Mouse (Mus musculus): ENCODE results near the gene Dcaf4. TPM values are rescaled to one million over a fixed set of nuclear protein-coding genes. Genes with fewer than 3 reads are reported as not detected.

The Dcaf4 gene
- polyA plus RNA-seq, 1 experiment from 2014 or later: 24.0 TPM

DNA sequence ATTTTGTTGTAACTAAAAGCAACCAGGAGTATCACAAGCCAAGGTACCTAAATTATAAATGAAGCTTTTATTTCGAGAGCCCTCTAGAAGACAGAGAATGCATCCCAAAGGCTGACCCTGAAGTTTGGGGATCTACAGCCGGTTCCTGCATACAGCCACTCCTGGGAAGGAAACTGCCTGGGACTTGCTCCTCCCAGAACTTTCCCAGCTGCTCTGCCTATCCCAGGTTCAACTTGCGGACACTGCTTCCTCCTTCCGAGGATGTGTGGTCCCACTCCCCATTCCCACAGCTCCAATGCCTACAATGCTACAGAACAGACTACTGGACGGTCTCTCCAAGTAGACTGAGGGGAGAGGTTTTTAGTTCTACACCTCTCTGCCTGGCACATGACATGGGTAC is 52.5 kb downstream of the Dcaf4 start:
- WGBS: 83% methylated on average over 5 of the region's 5 CpGs
- ATAC-seq (ENCODE audit: insufficient read depth, low FRiP score, low TSS enrichment): no peak

DNA sequence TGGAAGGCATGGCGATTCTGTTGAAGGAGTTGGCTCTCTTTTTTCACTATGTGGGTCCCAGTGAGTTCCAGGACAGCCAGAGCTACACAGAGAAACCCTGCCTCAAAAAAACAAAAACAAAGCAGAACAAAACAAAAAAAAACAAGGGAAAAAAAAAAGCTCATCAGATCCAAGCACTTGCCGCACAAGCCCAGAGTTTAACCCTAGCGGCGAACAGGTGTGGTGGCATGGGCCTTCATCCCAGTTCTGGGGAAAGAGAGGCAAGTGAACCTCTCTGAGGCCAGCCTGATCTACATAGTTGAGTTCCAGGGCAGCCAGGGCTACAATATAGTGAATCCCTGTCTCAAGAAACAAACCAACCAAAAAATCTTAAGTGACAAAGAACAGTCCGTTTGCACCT is 57.2 kb downstream of the Dcaf4 start:
- H3K36me3 ChIP-seq (ENCODE audit: control insufficient read depth, insufficient read depth, low read length): peaks cover 4% of the 10 kb centered on the region; the same call in 1 of the 2 replicates
- no peak overlapping the region for H3K27ac ChIP-seq (ENCODE audit: low read depth, low read length)
- no peaks in the 10 kb centered on the region for H3K9me3 ChIP-seq (ENCODE audit: control insufficient read depth, low read length)
- H3K4me1 ChIP-seq (ENCODE audit: control insufficient read depth, insufficient read depth, low read length): peaks cover 2% of the 10 kb centered on the region; the same call in 1 of the 2 replicates
- H3K4me3 ChIP-seq (ENCODE audit: low read depth, low read length): no peak overlapping the region
- H3K4me2 ChIP-seq (ENCODE audit: low read depth): no peak overlapping the region
- H3K9ac ChIP-seq (ENCODE audit: low read length): no peak overlapping the region
- H3K27me3 ChIP-seq (ENCODE audit: control insufficient read depth, insufficient read depth, low read length): no peaks in the 10 kb centered on the region
- ATAC-seq (ENCODE audit: insufficient read depth, low FRiP score, low TSS enrichment): no peak
- DNase-seq (ENCODE audit: low spot score): no peak
- WGBS: 97% methylated on average over 5 of the region's 5 CpGs

More for the DNA sequence above, 52.5 kb downstream of the Dcaf4 start:
- Histone ChIP-seq H3K9ac (ENCODE audit: low read length) (no peak overlapping the region), H3K27ac (ENCODE audit: low read depth, low read length) (no peak overlapping the region), H3K36me3 (ENCODE audit: control insufficient read depth, insufficient read depth, low read length) (peaks cover 7% of the 10 kb centered on the region), H3K9me3 (ENCODE audit: control insufficient read depth, low read length) (no peaks in the 10 kb centered on the region), H3K27me3 (ENCODE audit: control insufficient read depth, insufficient read depth, low read length) (no peaks in the 10 kb centered on the region), H3K4me3 (ENCODE audit: low read depth, low read length) (no peak overlapping the region), H3K4me1 (ENCODE audit: control insufficient read depth, insufficient read depth, low read length) (no peaks in the 10 kb centered on the region), H3K4me2 (ENCODE audit: low read depth) (no peak overlapping the region)
- no peak for DNase-seq (ENCODE audit: low spot score)

DNA sequence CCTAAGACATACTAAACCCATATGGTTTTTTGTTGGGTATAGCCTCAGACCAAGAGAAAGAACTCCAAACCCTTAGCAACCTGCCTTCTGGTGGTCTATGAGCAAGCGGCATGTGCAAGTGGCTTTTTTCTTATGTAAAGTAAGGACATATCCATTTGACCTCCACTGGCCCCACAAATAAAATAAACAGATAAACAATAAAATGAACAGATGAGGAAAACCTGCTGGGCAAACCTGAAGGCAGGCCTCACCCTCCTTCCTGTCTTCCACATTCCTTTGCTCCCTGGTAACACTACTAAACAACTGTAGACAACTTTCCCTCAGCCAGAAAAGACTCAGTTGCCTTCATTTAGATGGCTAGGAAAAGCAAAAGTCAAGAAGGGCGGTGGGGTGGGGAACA is 58.1 kb downstream of the Dcaf4 start:
- no peaks in the 10 kb centered on the region for H3K9me3 ChIP-seq (ENCODE audit: control insufficient read depth, low read length)
- no peak overlapping the region for H3K9ac ChIP-seq (ENCODE audit: low read length)
- H3K4me3 ChIP-seq (ENCODE audit: low read depth, low read length): no peak overlapping the region
- H3K27me3 ChIP-seq (ENCODE audit: control insufficient read depth, insufficient read depth, low read length): no peaks in the 10 kb centered on the region
- no peak overlapping the region for H3K27ac ChIP-seq (ENCODE audit: low read depth, low read length)
- peaks cover 2% of the 10 kb centered on the region; the same call in 1 of the 2 replicates for H3K36me3 ChIP-seq (ENCODE audit: control insufficient read depth, insufficient read depth, low read length)
- DNase-seq (ENCODE audit: low spot score): no peak
- H3K4me2 ChIP-seq (ENCODE audit: low read depth): no peak overlapping the region
- 83% methylated on average over 2 of the region's 2 CpGs for WGBS
- ATAC-seq (ENCODE audit: insufficient read depth, low FRiP score, low TSS enrichment): no peak
- peaks cover 2% of the 10 kb centered on the region; the same call in 1 of the 2 replicates for H3K4me1 ChIP-seq (ENCODE audit: control insufficient read depth, insufficient read depth, low read length)

DNA sequence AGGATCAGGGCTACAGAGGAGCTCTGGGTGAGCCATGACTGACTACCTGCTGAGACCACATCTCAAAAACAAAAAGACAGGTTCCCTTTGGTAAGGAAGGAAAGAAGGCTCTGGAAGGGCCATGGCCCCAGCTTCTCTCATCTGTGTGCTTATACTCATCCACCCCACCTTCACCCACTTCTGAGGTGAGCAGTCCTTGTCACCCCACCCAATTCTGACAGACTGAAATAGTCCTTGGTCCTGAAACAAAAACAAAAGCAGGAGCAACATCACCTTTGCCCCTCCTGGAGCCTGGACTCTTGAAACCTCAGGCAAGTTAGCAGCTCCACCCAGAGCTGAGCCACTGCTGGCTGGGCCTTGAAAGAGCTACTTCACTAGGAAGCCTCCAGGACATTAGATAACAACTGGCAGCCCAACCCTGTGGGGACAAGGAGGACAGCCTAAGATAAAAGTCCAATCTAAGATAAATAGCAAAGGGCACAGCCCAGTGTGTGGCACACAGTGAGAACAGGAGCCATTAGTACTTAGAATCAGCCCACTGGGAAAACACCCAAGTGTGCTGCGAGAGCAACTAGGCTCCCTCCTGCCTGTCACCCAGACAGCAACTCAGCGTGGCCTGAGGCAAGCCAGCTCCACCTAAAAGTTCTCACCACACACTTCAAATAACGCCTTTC is 58.8 kb downstream of the Dcaf4 start:
- WGBS: 43% methylated on average over 3 of the region's 3 CpGs

DNA sequence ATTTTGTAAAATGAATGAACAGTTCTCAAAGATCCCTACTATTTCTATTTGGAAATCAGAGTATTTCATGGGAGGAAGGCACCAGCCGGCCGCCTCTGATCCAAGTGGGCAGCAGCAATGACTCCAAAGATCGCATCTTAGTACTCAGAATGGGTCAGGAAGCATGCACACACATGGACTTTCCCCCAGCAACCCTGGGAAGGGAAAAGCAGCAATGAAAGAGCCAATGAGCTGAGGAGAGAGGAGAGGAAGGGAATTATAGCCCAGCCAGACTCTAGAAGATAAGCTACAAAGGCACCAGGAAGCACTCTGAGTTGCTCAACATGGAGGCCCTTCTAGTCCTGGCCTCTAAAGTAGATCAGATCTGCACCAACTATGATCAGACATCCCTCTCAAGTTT is 60.0 kb downstream of the Dcaf4 start:
- ATAC-seq (ENCODE audit: insufficient read depth, low FRiP score, low TSS enrichment): no peak
- 94% methylated on average over 3 of the region's 3 CpGs for WGBS

More for the DNA sequence above, 58.8 kb downstream of the Dcaf4 start:
- H3K4me3 ChIP-seq (ENCODE audit: low read depth, low read length): no peak overlapping the region
- no peaks in the 10 kb centered on the region for H3K27me3 ChIP-seq (ENCODE audit: control insufficient read depth, insufficient read depth, low read length)
- H3K9ac ChIP-seq (ENCODE audit: low read length): no peak overlapping the region
- peaks cover 2% of the 10 kb centered on the region; the same call in 1 of the 2 replicates for H3K4me1 ChIP-seq (ENCODE audit: control insufficient read depth, insufficient read depth, low read length)
- H3K27ac ChIP-seq (ENCODE audit: low read depth, low read length): no peak overlapping the region
- peaks cover 2% of the 10 kb centered on the region; the same call in 1 of the 2 replicates for H3K36me3 ChIP-seq (ENCODE audit: control insufficient read depth, insufficient read depth, low read length)
- DNase-seq (ENCODE audit: low spot score) (no peak), ATAC-seq (ENCODE audit: insufficient read depth, low FRiP score, low TSS enrichment) (no peak)
- no peaks in the 10 kb centered on the region for H3K9me3 ChIP-seq (ENCODE audit: control insufficient read depth, low read length)
- H3K4me2 ChIP-seq (ENCODE audit: low read depth): no peak overlapping the region

DNA sequence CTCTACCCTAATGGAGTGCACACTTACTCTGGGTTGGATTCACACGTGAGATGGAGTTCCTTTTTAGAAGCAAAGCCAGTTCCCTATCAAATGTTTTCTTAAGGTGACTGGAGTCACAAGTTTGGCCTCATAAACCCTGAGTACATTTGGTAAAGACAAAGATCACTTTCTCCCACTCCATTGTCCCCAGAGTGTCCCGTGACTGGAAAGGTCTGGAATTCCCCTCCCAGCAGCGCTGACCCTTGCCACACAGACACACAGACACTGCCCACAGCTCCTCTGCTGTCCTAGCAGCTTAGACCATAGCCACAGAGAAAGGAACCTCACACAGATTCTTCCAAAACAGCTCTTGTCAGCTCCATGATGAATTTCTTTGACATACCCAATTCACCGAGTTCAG is 61.8 kb downstream of the Dcaf4 start:
- H3K9ac ChIP-seq (ENCODE audit: low read length): no peak overlapping the region
- ATAC-seq (ENCODE audit: insufficient read depth, low FRiP score, low TSS enrichment) (no peak), DNase-seq (ENCODE audit: low spot score) (no peak)
- H3K4me3 ChIP-seq (ENCODE audit: low read depth, low read length): no peak overlapping the region
- no peaks in the 10 kb centered on the region for H3K9me3 ChIP-seq (ENCODE audit: control insufficient read depth, low read length)
- H3K27ac ChIP-seq (ENCODE audit: low read depth, low read length): no peak overlapping the region
- no peak overlapping the region for H3K4me2 ChIP-seq (ENCODE audit: low read depth)
- no peaks in the 10 kb centered on the region for H3K27me3 ChIP-seq (ENCODE audit: control insufficient read depth, insufficient read depth, low read length)
- H3K4me1 ChIP-seq (ENCODE audit: control insufficient read depth, insufficient read depth, low read length): peaks cover 2% of the 10 kb centered on the region; the same call in 1 of the 2 replicates
- WGBS: 66% methylated on average over 4 of the region's 4 CpGs
- no peaks in the 10 kb centered on the region for H3K36me3 ChIP-seq (ENCODE audit: control insufficient read depth, insufficient read depth, low read length)

More for the DNA sequence above, 60.0 kb downstream of the Dcaf4 start:
- no peak overlapping the region for H3K4me2 ChIP-seq (ENCODE audit: low read depth)
- peaks cover 2% of the 10 kb centered on the region; the same call in 1 of the 2 replicates for H3K4me1 ChIP-seq (ENCODE audit: control insufficient read depth, insufficient read depth, low read length)
- peaks cover 2% of the 10 kb centered on the region; the same call in 1 of the 2 replicates for H3K36me3 ChIP-seq (ENCODE audit: control insufficient read depth, insufficient read depth, low read length)
- H3K9ac ChIP-seq (ENCODE audit: low read length): no peak overlapping the region
- no peaks in the 10 kb centered on the region for H3K9me3 ChIP-seq (ENCODE audit: control insufficient read depth, low read length)
- no peak overlapping the region for H3K4me3 ChIP-seq (ENCODE audit: low read depth, low read length)
- H3K27ac ChIP-seq (ENCODE audit: low read depth, low read length): no peak overlapping the region
- H3K27me3 ChIP-seq (ENCODE audit: control insufficient read depth, insufficient read depth, low read length): no peaks in the 10 kb centered on the region
- no peak for DNase-seq (ENCODE audit: low spot score)

DNA sequence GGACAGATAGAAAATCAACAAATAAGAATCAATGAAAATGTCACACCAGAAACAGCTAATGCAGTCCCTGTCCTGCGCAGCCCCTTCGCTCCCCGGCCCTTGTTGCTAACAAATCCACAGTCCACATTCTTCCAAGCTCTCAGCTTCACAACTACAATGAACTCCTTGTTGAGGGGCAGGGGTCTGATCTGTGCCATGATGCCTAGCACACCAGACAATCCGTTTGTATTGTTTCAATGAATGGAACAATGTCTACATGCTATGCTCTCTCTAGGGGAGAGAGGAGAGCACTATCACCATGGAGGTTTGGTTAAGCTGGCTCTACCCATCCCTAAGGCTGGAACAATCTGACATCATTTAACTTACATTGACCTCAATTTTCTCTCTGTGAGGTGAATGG is 62.5 kb downstream of the Dcaf4 start:
- peaks cover 2% of the 10 kb centered on the region; the same call in 1 of the 2 replicates for H3K4me1 ChIP-seq (ENCODE audit: control insufficient read depth, insufficient read depth, low read length)
- no peak for ATAC-seq (ENCODE audit: insufficient read depth, low FRiP score, low TSS enrichment)
- H3K9me3 ChIP-seq (ENCODE audit: control insufficient read depth, low read length): no peaks in the 10 kb centered on the region
- H3K4me3 ChIP-seq (ENCODE audit: low read depth, low read length): no peak overlapping the region
- no peak overlapping the region for H3K4me2 ChIP-seq (ENCODE audit: low read depth)
- H3K27me3 ChIP-seq (ENCODE audit: control insufficient read depth, insufficient read depth, low read length): no peaks in the 10 kb centered on the region
- no peak for DNase-seq (ENCODE audit: low spot score)
- no peak overlapping the region for H3K27ac ChIP-seq (ENCODE audit: low read depth, low read length)
- H3K9ac ChIP-seq (ENCODE audit: low read length): no peak overlapping the region
- no peaks in the 10 kb centered on the region for H3K36me3 ChIP-seq (ENCODE audit: control insufficient read depth, insufficient read depth, low read length)
- 83% methylated on average over 4 of the region's 4 CpGs for WGBS

DNA sequence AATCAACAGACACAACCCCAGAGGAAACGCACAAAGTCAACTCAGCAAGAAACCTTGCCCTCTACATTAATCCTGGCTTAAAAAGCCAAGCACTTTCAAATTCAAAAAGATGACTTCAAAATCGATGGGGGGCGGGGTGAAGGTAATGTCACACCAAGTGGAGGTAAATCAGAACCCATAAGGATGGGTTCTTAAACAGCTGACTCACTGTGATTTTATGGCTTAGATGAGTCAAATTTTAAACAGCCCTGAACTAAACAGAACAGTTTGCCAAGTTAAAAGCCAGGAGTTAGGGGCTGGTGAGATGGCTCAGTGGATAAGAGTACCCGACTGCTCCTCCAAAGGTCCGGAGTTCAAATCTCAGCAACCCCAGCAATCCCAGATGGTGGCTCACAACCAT is 66.4 kb downstream of the Dcaf4 start:
- DNase-seq (ENCODE audit: low spot score) (no peak), ATAC-seq (ENCODE audit: insufficient read depth, low FRiP score, low TSS enrichment) (no peak)
- H3K9ac ChIP-seq (ENCODE audit: low read length): no peak overlapping the region
- H3K36me3 ChIP-seq (ENCODE audit: control insufficient read depth, insufficient read depth, low read length): peaks cover 3% of the 10 kb centered on the region
- H3K4me2 ChIP-seq (ENCODE audit: low read depth): no peak overlapping the region
- H3K4me3 ChIP-seq (ENCODE audit: low read depth, low read length): no peak overlapping the region
- no peaks in the 10 kb centered on the region for H3K27me3 ChIP-seq (ENCODE audit: control insufficient read depth, insufficient read depth, low read length)
- WGBS: 96% methylated on average over 5 of the region's 5 CpGs
- no peak overlapping the region for H3K27ac ChIP-seq (ENCODE audit: low read depth, low read length)
- 0 out of 2 replicates have a peak, but pooled peaks cover 2% of the 10 kb centered on the region for H3K4me1 ChIP-seq (ENCODE audit: control insufficient read depth, insufficient read depth, low read length)
- H3K9me3 ChIP-seq (ENCODE audit: control insufficient read depth, low read length): no peaks in the 10 kb centered on the region
